Mouse (Mus musculus) forebrain, embryonic 15.5 days (tissue): Measurements from ENCODE around the gene Pde4d. TPM values are rescaled to one million over a fixed set of nuclear protein-coding genes. Genes with fewer than 3 reads are reported as not detected.

Experiments used
- ATAC-seq: fragments of 200-750 bp; cut with Nextera tagmentation; replicated peaks from 2 replicates; pipeline ENCODE4 v1.8.0; 2017; ENCODE audit warnings: mild to moderate bottlenecking, moderate TSS enrichment, moderate library complexity
- H3K27ac ChIP-seq: fragments of 300-500 bp; sonication (generic); replicated peaks from 2 replicates; pipeline ENCODE4 v1.5.1; 2015; ENCODE audit warnings: mild to moderate bottlenecking, inconsistent platforms
- H3K27me3 ChIP-seq: fragments of 300-500 bp; sonication (generic); 2 replicates; pipeline ENCODE4 v1.6.1; 2015; ENCODE audit warnings: inconsistent platforms
- H3K36me3 ChIP-seq: fragments of 300-500 bp; sonication (generic); 2 replicates; pipeline ENCODE4 v1.6.1; 2015; ENCODE audit warnings: mild to moderate bottlenecking, inconsistent platforms
- H3K4me1 ChIP-seq: fragments of 300-500 bp; sonication (generic); 2 replicates; pipeline ENCODE4 v1.6.1; 2015; ENCODE audit warnings: inconsistent platforms
- H3K4me2 ChIP-seq: fragments of 300-500 bp; sonication (generic); replicated peaks from 2 replicates; pipeline ENCODE4 v1.6.1; 2015; ENCODE audit warnings: mild to moderate bottlenecking, inconsistent platforms
- H3K4me3 ChIP-seq: fragments of 300-500 bp; sonication (generic); 2 replicates; pipeline ENCODE4 v1.5.1; 2015; ENCODE audit warnings: mild to moderate bottlenecking, inconsistent platforms
- H3K9ac ChIP-seq: fragments of 300-500 bp; sonication (generic); replicated peaks from 2 replicates; pipeline ENCODE4 v1.6.1; 2015; ENCODE audit warnings: mild to moderate bottlenecking, inconsistent platforms
- H3K9me3 ChIP-seq: fragments of 300-500 bp; sonication (generic); 2 replicates; pipeline ENCODE4 v1.6.1; 2016; ENCODE audit warnings: inconsistent platforms
- WGBS: fragments of 180-500 bp; shearing (Covaris S2); methylation state at CpG from one replicate; pipeline ENCODE4 v1.1.7; 2015; ENCODE audit warnings: mixed read lengths; 5-methylcytosine and 5-hydroxymethylcytosine counted together
- polyA plus RNA-seq: library from polyadenylated mRNA; unstranded; fragments of >200 nt; fragmentation: Nextera tagmentation; extraction: Ambion mirVana; gene quantifications from 2 replicates; pipeline ENCODE4 v1.2.1, GENCODE M21; 2015

Gene Pde4d
- polyA plus RNA-seq, 1 experiment from 2014 or later: 16.3 TPM

- Histone ChIP-seq H3K4me2 (no peak overlapping the region), H3K27ac (no peak overlapping the region), H3K9me3 (no peaks in the 10 kb centered on the region), H3K4me3 (no peak overlapping the region), H3K9ac (no peak overlapping the region), H3K4me1 (no peaks in the 10 kb centered on the region), H3K27me3 (no peaks in the 10 kb centered on the region), H3K36me3 (no peaks in the 10 kb centered on the region)
- WGBS: 96% methylated on average over 1 of the region's 1 CpGs
- no peak for ATAC-seq
Measured at GRCm38 (mm10) chr13:108618207-108618606, 168.5 kb downstream of the Pde4d start.

GRCm38 (mm10) chr13:108622681-108623080, 172.9 kb downstream of the Pde4d start:
- no peak overlapping the region for H3K9ac ChIP-seq
- H3K36me3 ChIP-seq: no peaks in the 10 kb centered on the region
- no peak overlapping the region for H3K27ac ChIP-seq
- H3K9me3 ChIP-seq: no peaks in the 10 kb centered on the region
- no peak overlapping the region for H3K4me3 ChIP-seq
- WGBS: 37% methylated on average over 4 of the region's 4 CpGs
- no peaks in the 10 kb centered on the region for H3K27me3 ChIP-seq
- H3K4me1 ChIP-seq: no peaks in the 10 kb centered on the region
- H3K4me2 ChIP-seq: no peak overlapping the region
- no peak for ATAC-seq

GRCm38 (mm10) chr13:108623929-108624328, 174.2 kb downstream of the Pde4d start:
- Histone ChIP-seq H3K36me3 (no peaks in the 10 kb centered on the region), H3K4me3 (no peak overlapping the region), H3K9ac (no peak overlapping the region), H3K4me1 (no peaks in the 10 kb centered on the region), H3K27me3 (no peaks in the 10 kb centered on the region), H3K4me2 (no peak overlapping the region), H3K27ac (no peak overlapping the region), H3K9me3 (no peaks in the 10 kb centered on the region)
- no peak for ATAC-seq
- WGBS: 80% methylated on average over 3 of the region's 3 CpGs

- H3K4me2 ChIP-seq: no peak overlapping the region
- ATAC-seq: no peak
- no peaks in the 10 kb centered on the region for H3K4me1 ChIP-seq
- H3K4me3 ChIP-seq: no peak overlapping the region
- H3K9me3 ChIP-seq: no peaks in the 10 kb centered on the region
- 71% methylated on average over 3 of the region's 3 CpGs for WGBS
- H3K27me3 ChIP-seq: no peaks in the 10 kb centered on the region
- H3K36me3 ChIP-seq: no peaks in the 10 kb centered on the region
- H3K9ac ChIP-seq: no peak overlapping the region
- H3K27ac ChIP-seq: no peak overlapping the region
Measured at GRCm38 (mm10) chr13:108626166-108626565, 176.4 kb downstream of the Pde4d start.

GRCm38 (mm10) chr13:108628501-108628900, 178.8 kb downstream of the Pde4d start:
- Histone ChIP-seq H3K4me1 (no peaks in the 10 kb centered on the region), H3K9ac (no peak overlapping the region), H3K27me3 (no peaks in the 10 kb centered on the region), H3K27ac (no peak overlapping the region), H3K4me2 (no peak overlapping the region), H3K4me3 (no peak overlapping the region), H3K9me3 (no peaks in the 10 kb centered on the region), H3K36me3 (no peaks in the 10 kb centered on the region)
- 90% methylated on average over 2 of the region's 2 CpGs for WGBS
- no peak for ATAC-seq

- Histone ChIP-seq H3K4me1 (no peaks in the 10 kb centered on the region), H3K4me3 (no peak overlapping the region), H3K27me3 (no peaks in the 10 kb centered on the region), H3K9ac (no peak overlapping the region), H3K36me3 (no peaks in the 10 kb centered on the region), H3K27ac (no peak overlapping the region), H3K9me3 (no peaks in the 10 kb centered on the region), H3K4me2 (no peak overlapping the region)
- ATAC-seq: no peak
- WGBS: 75% methylated on average over 2 of the region's 2 CpGs
Measured at GRCm38 (mm10) chr13:108630576-108630975, 180.8 kb downstream of the Pde4d start.

- Histone ChIP-seq H3K27me3 (no peaks in the 10 kb centered on the region), H3K9ac (no peak overlapping the region), H3K36me3 (no peaks in the 10 kb centered on the region), H3K27ac (no peak overlapping the region), H3K4me1 (no peaks in the 10 kb centered on the region), H3K9me3 (no peaks in the 10 kb centered on the region), H3K4me3 (no peak overlapping the region), H3K4me2 (no peak overlapping the region)
- 79% methylated on average over 3 of the region's 3 CpGs for WGBS
- no peak for ATAC-seq
Measured at GRCm38 (mm10) chr13:108631222-108631621, 181.5 kb downstream of the Pde4d start.

- 39% methylated on average over 1 of the region's 1 CpGs for WGBS
- H3K9ac ChIP-seq: no peak overlapping the region
- H3K27ac ChIP-seq: no peak overlapping the region
- H3K4me3 ChIP-seq: no peak overlapping the region
- no peak for ATAC-seq
- no peaks in the 10 kb centered on the region for H3K27me3 ChIP-seq
- no peaks in the 10 kb centered on the region for H3K4me1 ChIP-seq
- H3K9me3 ChIP-seq: no peaks in the 10 kb centered on the region
- H3K36me3 ChIP-seq: no peaks in the 10 kb centered on the region
- no peak overlapping the region for H3K4me2 ChIP-seq
Measured at GRCm38 (mm10) chr13:108636526-108636925, 186.8 kb downstream of the Pde4d start.

- H3K4me1 ChIP-seq: no peaks in the 10 kb centered on the region
- no peak overlapping the region for H3K4me2 ChIP-seq
- 89% methylated on average over 5 of the region's 5 CpGs for WGBS
Measured at GRCm38 (mm10) chr13:108642259-108642658, 192.5 kb downstream of the Pde4d start.

GRCm38 (mm10) chr13:108646801-108647200, 197.1 kb downstream of the Pde4d start:
- H3K4me1 ChIP-seq: no peaks in the 10 kb centered on the region
- no peaks in the 10 kb centered on the region for H3K9me3 ChIP-seq
- H3K9ac ChIP-seq: no peak overlapping the region
- H3K36me3 ChIP-seq: no peaks in the 10 kb centered on the region
- 88% methylated on average over 6 of the region's 6 CpGs for WGBS
- no peak overlapping the region for H3K4me3 ChIP-seq
- H3K4me2 ChIP-seq: no peak overlapping the region
- H3K27me3 ChIP-seq: no peaks in the 10 kb centered on the region
- H3K27ac ChIP-seq: no peak overlapping the region
- ATAC-seq: no peak

More at GRCm38 (mm10) chr13:108642259-108642658, 192.5 kb downstream of the Pde4d start:
- H3K36me3 ChIP-seq: no peaks in the 10 kb centered on the region
- no peak overlapping the region for H3K4me3 ChIP-seq
- no peak overlapping the region for H3K27ac ChIP-seq
- no peak for ATAC-seq
- H3K9ac ChIP-seq: no peak overlapping the region
- H3K9me3 ChIP-seq: no peaks in the 10 kb centered on the region
- H3K27me3 ChIP-seq: no peaks in the 10 kb centered on the region

- 86% methylated on average over 11 of the region's 11 CpGs for WGBS
- Histone ChIP-seq H3K4me1 (no peaks in the 10 kb centered on the region), H3K9ac (no peak overlapping the region), H3K36me3 (no peaks in the 10 kb centered on the region), H3K9me3 (no peaks in the 10 kb centered on the region), H3K27me3 (no peaks in the 10 kb centered on the region), H3K4me2 (no peak overlapping the region), H3K4me3 (no peak overlapping the region), H3K27ac (no peak overlapping the region)
- no peak for ATAC-seq
Measured at GRCm38 (mm10) chr13:108647239-108647638, 197.5 kb downstream of the Pde4d start.

GRCm38 (mm10) chr13:108654026-108654723, 204.4 kb downstream of the Pde4d start:
- H3K27me3 ChIP-seq: no peaks in the 10 kb centered on the region
- H3K4me1 ChIP-seq: no peaks in the 10 kb centered on the region
- no peak overlapping the region for H3K4me2 ChIP-seq
- ATAC-seq: no peak
- 86% methylated on average over 10 of the region's 10 CpGs for WGBS
- H3K4me3 ChIP-seq: no peak overlapping the region
- no peaks in the 10 kb centered on the region for H3K36me3 ChIP-seq
- H3K9me3 ChIP-seq: no peaks in the 10 kb centered on the region
- H3K27ac ChIP-seq: no peak overlapping the region
- H3K9ac ChIP-seq: no peak overlapping the region

GRCm38 (mm10) chr13:108666579-108666978, 216.8 kb downstream of the Pde4d start:
- Histone ChIP-seq H3K27ac (no peak overlapping the region), H3K4me2 (no peak overlapping the region), H3K4me3 (no peak overlapping the region), H3K9me3 (no peaks in the 10 kb centered on the region), H3K9ac (no peak overlapping the region), H3K27me3 (no peaks in the 10 kb centered on the region), H3K4me1 (no peaks in the 10 kb centered on the region), H3K36me3 (no peaks in the 10 kb centered on the region)
- no peak for ATAC-seq
